In genomic region chr6:88447454-88447853, GRCm38 (mm10) we compare ENCODE assay signal across 19 mouse cellular contexts. TPM values are rescaled to one million over a fixed set of nuclear protein-coding genes. Genes with fewer than 3 reads are reported as not detected.
A peak's percentile ranks its signal among the peaks of the same experiment; 100 is the strongest.
DNase-seq lines count a peak whose midpoint lies in the region; ATAC-seq lines count a peak whose summit lies in the region.
"Had no signal": no experiment of that assay in that cellular context is flagged by ENCODE, and none has a peak within 500 bp of the region (broad histone marks: within the 10 kb centered on the region; RNA-seq: fewer than 3 reads in every experiment).

No protein-coding gene starts in this region.

- intact Hi-C loops in left cerebral cortex, postnatal 36 days (cut with DNase I) = no loop called here

- 16% methylated on average over 4 of the region's 4 CpGs for WGBS in forebrain, embryonic 11.5 days
- 9% methylated on average over 4 of the region's 4 CpGs for WGBS in forebrain, embryonic 16.5 days
- 21% methylated on average over 4 of the region's 4 CpGs for WGBS in midbrain, embryonic 12.5 days
- 13% methylated on average over 4 of the region's 4 CpGs for WGBS in midbrain, embryonic 16.5 days

- no peak overlapping the region for H3K9ac ChIP-seq in forebrain, embryonic 11.5 days (ENCODE audit: low read length)
- no peak overlapping the region for H3K9ac ChIP-seq in forebrain, embryonic 16.5 days (replicated peaks; ENCODE audit: low read depth, low read length)
- no peak overlapping the region for H3K9ac ChIP-seq in midbrain, embryonic 12.5 days (replicated peaks)
- H3K9ac ChIP-seq in midbrain, embryonic 16.5 days (ENCODE audit: low read depth, low read length) = no peak overlapping the region
- H3K9ac ChIP-seq: heart, embryonic 13.5 days; liver, postnatal 0 days had no signal

- H3K4me1 ChIP-seq in forebrain, embryonic 11.5 days (replicated peaks; ENCODE audit: control insufficient read depth, insufficient read depth, low read length) = peaks cover 7% of the 10 kb centered on the region; the same call in 1 of the 2 replicates
- peaks cover 11% of the 10 kb centered on the region for H3K4me1 ChIP-seq in forebrain, embryonic 16.5 days (replicated peaks; ENCODE audit: control insufficient read depth, insufficient read depth, low read length)
- H3K4me1 ChIP-seq in midbrain, embryonic 12.5 days = peaks cover 18% of the 10 kb centered on the region
- peaks cover 4% of the 10 kb centered on the region; the same call in 1 of the 2 replicates for H3K4me1 ChIP-seq in midbrain, embryonic 16.5 days (ENCODE audit: control insufficient read depth, insufficient read depth, low read length)

- H3K4me2 ChIP-seq in forebrain, embryonic 11.5 days (ENCODE audit: low read depth, low read length, severe bottlenecking) = 0 out of 2 replicates have a peak overlapping the region, but pooled peaks have one; percentile 11
- no peak overlapping the region for H3K4me2 ChIP-seq in forebrain, embryonic 16.5 days (ENCODE audit: low read length)
- no peak overlapping the region for H3K4me2 ChIP-seq in midbrain, embryonic 12.5 days (replicated peaks)
- H3K4me2 ChIP-seq in midbrain, embryonic 16.5 days (ENCODE audit: low read length) = no peak overlapping the region

- H3K36me3 ChIP-seq in forebrain, embryonic 11.5 days (ENCODE audit: control insufficient read depth, insufficient read depth, low read length) = no peaks in the 10 kb centered on the region
- no peaks in the 10 kb centered on the region for H3K36me3 ChIP-seq in forebrain, embryonic 16.5 days (ENCODE audit: control insufficient read depth, insufficient read depth)
- no peaks in the 10 kb centered on the region for H3K36me3 ChIP-seq in midbrain, embryonic 12.5 days
- no peaks in the 10 kb centered on the region for H3K36me3 ChIP-seq in midbrain, embryonic 16.5 days (ENCODE audit: control insufficient read depth, insufficient read depth, low read length)
- H3K36me3 ChIP-seq: embryonic facial prominence, embryonic 12.5 days; heart, embryonic 13.5 days had no signal

- no peak overlapping the region for H3K27ac ChIP-seq in forebrain, embryonic 11.5 days (ENCODE audit: low read depth, low read length)
- H3K27ac ChIP-seq in forebrain, embryonic 16.5 days (ENCODE audit: low read length) = no peak overlapping the region
- H3K27ac ChIP-seq in midbrain, embryonic 12.5 days (replicated peaks) = peak overlapping the region; percentile 32; the same call in 1 of the 2 replicates
- no peak overlapping the region for H3K27ac ChIP-seq in midbrain, embryonic 16.5 days (ENCODE audit: low read length)
- H3K27ac ChIP-seq: embryonic facial prominence, embryonic 12.5 days; gastrocnemius, adult 2 months; heart, embryonic 13.5 days had no signal

- peak; percentile 45; the same call in 1 of the 2 replicates for ATAC-seq in forebrain, embryonic 11.5 days (replicated peaks; ENCODE audit: low FRiP score)
- ATAC-seq in forebrain, embryonic 16.5 days = no peak
- ATAC-seq in midbrain, embryonic 12.5 days (ENCODE audit: low FRiP score, low read depth) = no peak; the same call in 1 of the 2 replicates
- ATAC-seq in midbrain, embryonic 16.5 days = no peak
- ATAC-seq: liver, postnatal 0 days had no signal

- peak; percentile 55 for DNase-seq in forebrain, embryonic 11.5 days (ENCODE audit: low spot score)
- peak; percentile 35 for DNase-seq in embryo, embryonic 10.5 days (ENCODE audit: low spot score)
- peak; percentile 53 for DNase-seq in retina, postnatal 1 day
- no peak for DNase-seq in left cerebral cortex, postnatal 36 days (ENCODE audit: low spot score in 2 of 2)
- no peak for DNase-seq in frontal cortex, postnatal 36 days (ENCODE audit: low spot score in 2 of 2)
- DNase-seq: cerebellum, adult 9-11 months; gastrocnemius, adult 2 months; heart, postnatal 36 days; kidney, postnatal 4 days; liver; liver, postnatal 0 days; lung, postnatal 36 days; right cerebral cortex, adult 18-20 months; thymus, postnatal 4 days had no signal

- H3K9me3 ChIP-seq in forebrain, embryonic 11.5 days (ENCODE audit: control insufficient read depth, low read length) = no peaks in the 10 kb centered on the region
- H3K9me3 ChIP-seq in forebrain, embryonic 16.5 days (ENCODE audit: control insufficient read depth, low read length) = no peaks in the 10 kb centered on the region
- H3K9me3 ChIP-seq in midbrain, embryonic 12.5 days = no peaks in the 10 kb centered on the region
- no peaks in the 10 kb centered on the region for H3K9me3 ChIP-seq in midbrain, embryonic 16.5 days (replicated peaks; ENCODE audit: control insufficient read depth, low read length, poor library complexity, severe bottlenecking)
- H3K9me3 ChIP-seq: embryonic facial prominence, embryonic 12.5 days; heart, embryonic 13.5 days had no signal

- no peaks in the 10 kb centered on the region for H3K27me3 ChIP-seq in forebrain, embryonic 11.5 days (ENCODE audit: control insufficient read depth, insufficient read depth, low read length)
- peaks cover 5% of the 10 kb centered on the region; the same call in 1 of the 2 replicates for H3K27me3 ChIP-seq in forebrain, embryonic 16.5 days (replicated peaks; ENCODE audit: control insufficient read depth, insufficient read depth, low read length)
- peaks cover 24% of the 10 kb centered on the region; the same call in 1 of the 2 replicates for H3K27me3 ChIP-seq in midbrain, embryonic 12.5 days
- H3K27me3 ChIP-seq in midbrain, embryonic 16.5 days (ENCODE audit: control insufficient read depth, insufficient read depth, low read depth, low read length) = no peaks in the 10 kb centered on the region

- H3K4me3 ChIP-seq in forebrain, embryonic 11.5 days (ENCODE audit: low read depth, low read length) = no peak overlapping the region
- no peak overlapping the region for H3K4me3 ChIP-seq in forebrain, embryonic 16.5 days (replicated peaks; ENCODE audit: low read length)
- no peak overlapping the region for H3K4me3 ChIP-seq in midbrain, embryonic 12.5 days
- no peak overlapping the region for H3K4me3 ChIP-seq in midbrain, embryonic 16.5 days (ENCODE audit: low read depth, low read length)
- H3K4me3 ChIP-seq: embryonic facial prominence, embryonic 12.5 days; gastrocnemius, adult 2 months; heart, embryonic 13.5 days had no signal

RNA-seq across cellular contexts. Expression of gene Eefsec, which starts 1.1 kb away (rescaled TPM):
- polyA plus RNA-seq in forebrain, embryonic 11.5 days (2014; fragmentation: Nextera tagmentation; extraction: Ambion mirVana) = 41.3 and 48.5 TPM in 2 replicates
- 29.4 and 30.8 TPM in 2 replicates for polyA plus RNA-seq in forebrain, embryonic 16.5 days (2015; fragmentation: Nextera tagmentation; extraction: Ambion mirVana)
- polyA plus RNA-seq in midbrain, embryonic 12.5 days (2016; fragmentation: Nextera tagmentation; extraction: Ambion mirVana) = 27.9 and 29.9 TPM in 2 replicates
- polyA plus RNA-seq in midbrain, embryonic 16.5 days (2015; fragmentation: Nextera tagmentation; extraction: Ambion mirVana) = 25.3 and 26.3 TPM in 2 replicates
- total RNA-seq in left cerebral cortex, postnatal 36 days (2021) = 10 to 100 TPM; 20.8 to 22.2 TPM

RNA-seq across cellular contexts. Expression of gene Ruvbl1, which starts 17.8 kb away (rescaled TPM):
- polyA plus RNA-seq in forebrain, embryonic 11.5 days (2014; fragmentation: Nextera tagmentation; extraction: Ambion mirVana) = 166 and 175 TPM in 2 replicates
- polyA plus RNA-seq in forebrain, embryonic 16.5 days (2015; fragmentation: Nextera tagmentation; extraction: Ambion mirVana) = 133 and 146 TPM in 2 replicates
- 126 and 129 TPM in 2 replicates for polyA plus RNA-seq in midbrain, embryonic 12.5 days (2016; fragmentation: Nextera tagmentation; extraction: Ambion mirVana)
- polyA plus RNA-seq in midbrain, embryonic 16.5 days (2015; fragmentation: Nextera tagmentation; extraction: Ambion mirVana) = 92.6 and 92.7 TPM in 2 replicates
- 10 to 100 TPM; 38.2 to 41.4 TPM for total RNA-seq in left cerebral cortex, postnatal 36 days (2021)

Comparison
In these comparisons a context has a peak if more than half of its experiments do, and no peak if none do; other contexts are left out.
1. DNase-seq: peak in forebrain, embryonic 11.5 days (single experiment), embryo, embryonic 10.5 days (single experiment) and retina, postnatal 1 day (single experiment); none in left cerebral cortex, postnatal 36 days (0 of 2) and frontal cortex, postnatal 36 days (0 of 2).